Mouse (Mus musculus) testis, postnatal 10 days (tissue): ENCODE data around the gene Mrap.

Experiments used
- DNase-seq: peaks from one replicate; pipeline ENCODE4 v3.0.0; 2021; ENCODE audit warnings: low spot score

The Mrap gene

GRCm38 (mm10) chr16:90753386-90753941 is 15.5 kb downstream of the Mrap start:
- DNase-seq: no peak

GRCm38 (mm10) chr16:90759335-90759734 is 21.3 kb downstream of the Mrap start:
- no peak for DNase-seq

DNA sequence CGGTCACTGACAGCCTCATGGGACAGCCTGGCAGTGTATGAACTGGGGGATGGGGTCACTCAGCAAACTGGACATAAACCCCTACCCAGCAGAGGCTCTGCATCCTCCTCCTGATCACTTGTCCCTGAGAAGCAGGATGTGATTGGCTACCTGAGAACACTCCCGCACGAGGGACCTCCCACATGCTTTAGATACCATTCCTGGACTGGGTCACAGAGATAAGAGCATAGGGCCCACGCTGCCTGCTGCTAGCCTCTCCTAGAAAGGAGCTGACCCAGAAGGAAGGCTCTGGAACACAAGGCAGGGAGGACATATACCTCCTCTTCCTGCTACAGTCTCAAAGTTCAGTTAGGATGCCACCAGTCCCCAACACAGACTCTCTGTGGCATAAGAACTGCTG is 22.5 kb downstream of the Mrap start:
- DNase-seq: no peak

DNA sequence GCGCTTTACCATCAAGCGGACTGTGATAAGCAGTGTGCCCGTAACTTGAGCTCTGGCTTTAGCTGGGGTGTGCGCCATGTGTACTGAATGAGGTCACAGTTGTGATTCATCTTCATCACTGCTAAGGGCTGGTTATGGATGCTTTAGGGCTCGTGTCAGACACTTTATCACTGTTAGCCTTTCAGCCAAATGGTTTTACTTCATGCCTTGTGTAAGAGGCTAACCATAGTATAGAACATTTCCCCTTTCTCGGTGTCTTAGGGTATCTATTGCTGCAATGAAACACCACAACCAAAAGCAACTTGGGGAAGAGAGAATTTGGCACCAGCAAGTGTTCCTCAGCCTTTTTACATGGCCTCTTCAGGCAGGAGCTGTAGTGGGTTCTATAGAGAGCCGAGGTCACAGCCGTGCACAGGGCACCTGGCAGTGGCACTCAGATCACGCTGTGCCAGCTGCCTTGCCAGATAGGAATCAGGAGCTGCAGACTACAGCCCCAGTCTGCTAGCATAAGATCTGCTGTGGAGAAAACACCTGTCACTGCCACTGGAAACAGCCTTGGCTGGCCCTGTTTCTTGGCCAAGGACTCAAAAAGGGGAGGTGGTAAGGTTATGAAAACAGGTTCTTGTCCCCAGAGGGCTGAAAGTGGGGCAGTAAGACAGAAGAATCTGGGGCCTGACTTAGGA is 27.3 kb downstream of the Mrap start:
- no peak for DNase-seq

DNA sequence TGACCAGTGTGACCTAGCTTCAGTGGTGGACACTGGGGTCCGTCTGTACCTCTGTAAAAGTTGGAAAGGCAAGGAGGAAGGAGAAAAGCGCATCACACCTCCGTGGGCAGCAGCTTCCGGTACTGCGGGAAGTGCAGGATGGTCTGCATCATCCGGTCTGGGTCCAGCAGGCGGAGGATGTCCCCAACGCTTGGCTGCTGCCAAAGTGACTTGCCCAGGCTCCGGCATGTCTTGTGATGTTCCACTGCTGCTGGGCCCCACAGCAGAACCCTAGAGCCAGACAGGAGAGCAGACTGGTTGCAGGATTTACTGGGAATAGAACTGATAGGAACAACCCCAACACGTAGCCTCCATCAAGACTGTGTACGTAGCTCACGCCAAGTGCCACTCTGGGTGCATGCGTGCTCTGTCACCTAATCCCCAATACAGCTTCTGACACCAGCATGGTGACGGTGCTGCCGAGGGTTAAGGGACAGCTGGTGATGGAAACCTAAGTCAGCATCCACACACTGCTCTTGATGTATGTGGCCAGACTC is 29.0 kb downstream of the Mrap start:
- DNase-seq: no peak

DNA sequence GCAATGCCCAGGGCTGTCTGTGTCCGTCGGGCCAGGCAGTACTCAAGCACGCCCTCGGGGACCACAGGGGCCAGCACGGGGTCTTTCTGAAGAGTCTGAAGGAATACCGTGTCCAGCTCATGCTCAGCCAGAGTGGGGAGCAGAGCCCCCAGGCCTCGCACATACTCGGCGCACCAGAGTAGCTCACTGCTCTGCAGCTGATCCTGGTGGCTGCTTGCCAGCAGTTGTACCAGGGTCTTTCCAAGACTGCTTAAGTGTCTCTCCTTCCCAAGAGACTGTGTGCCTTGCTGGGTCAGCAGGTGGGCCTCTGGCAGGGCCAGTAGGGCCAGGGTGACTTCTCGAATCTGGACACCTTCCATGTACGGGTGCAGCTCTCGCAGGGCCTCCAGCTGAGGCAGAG is 36.2 kb downstream of the Mrap start:
- DNase-seq: no peak

- DNase-seq: no peak
Observed at GRCm38 (mm10) chr16:90774646-90775045, 36.6 kb downstream of the Mrap start.

- DNase-seq: no peak
Observed at GRCm38 (mm10) chr16:90775946-90776520, 38.0 kb downstream of the Mrap start.

- DNase-seq: no peak
Observed at GRCm38 (mm10) chr16:90779783-90780182, 41.8 kb downstream of the Mrap start.

GRCm38 (mm10) chr16:90783302-90783701 is 45.3 kb downstream of the Mrap start:
- no peak for DNase-seq

DNA sequence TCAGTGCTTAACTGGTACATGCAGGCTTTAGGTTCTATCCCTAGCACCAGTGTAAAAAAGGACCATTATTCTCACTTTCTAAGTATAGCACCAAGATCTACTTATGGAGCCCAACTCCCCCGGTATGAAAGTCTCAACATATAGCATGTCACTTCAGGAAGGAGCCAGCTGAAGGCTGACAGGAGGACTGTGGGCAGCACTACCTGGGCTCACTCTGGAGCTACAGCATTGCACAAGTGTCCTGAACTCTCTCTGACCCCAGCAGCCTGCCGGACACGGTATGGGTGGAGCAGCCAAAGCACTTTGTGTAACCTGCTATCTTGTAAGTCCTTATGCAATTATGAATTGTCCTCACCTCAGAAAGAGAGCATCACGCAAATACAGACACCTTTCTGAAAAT is 47.2 kb downstream of the Mrap start:
- no peak for DNase-seq

DNA sequence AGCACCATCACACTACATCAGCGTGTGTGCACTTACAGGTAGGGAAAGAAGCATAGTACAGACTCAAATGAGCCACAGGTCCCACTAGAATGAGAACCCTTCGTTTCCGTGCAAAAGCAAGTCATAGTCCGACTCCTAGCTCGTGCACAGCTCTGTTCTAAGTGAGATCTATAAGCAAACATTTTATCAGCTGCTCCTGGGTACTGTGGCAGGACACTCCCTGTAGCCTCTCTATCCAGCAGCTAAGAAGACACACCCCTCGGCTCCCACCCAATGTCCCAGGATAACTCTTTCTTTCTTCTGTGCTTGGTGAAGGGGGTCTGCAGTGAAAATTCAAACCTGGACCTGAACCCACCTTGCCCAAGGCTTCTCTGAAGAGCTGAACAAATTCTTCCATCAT is 50.6 kb downstream of the Mrap start:
- no peak for DNase-seq

GRCm38 (mm10) chr16:90790946-90791345 is 52.9 kb downstream of the Mrap start:
- no peak for DNase-seq

DNA sequence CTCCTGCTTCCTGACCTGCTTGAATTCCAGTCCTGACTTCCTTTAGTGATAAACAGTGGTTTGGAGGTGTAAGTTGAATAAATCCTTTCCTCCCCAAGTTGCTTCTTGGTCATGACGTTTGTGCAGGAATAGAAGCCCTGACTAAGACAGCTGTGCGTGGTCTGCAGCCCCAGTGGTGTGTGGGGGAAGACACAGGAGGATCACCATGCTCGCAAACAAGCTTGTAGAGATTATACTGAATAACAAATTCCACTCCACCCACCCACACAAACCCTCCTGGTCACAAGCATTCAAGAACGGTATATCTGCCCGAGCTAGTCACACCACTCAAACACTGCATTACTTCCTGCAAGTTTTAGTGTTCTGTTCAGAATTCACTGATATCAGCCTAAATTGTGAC is 54.1 kb downstream of the Mrap start:
- DNase-seq: no peak

DNA sequence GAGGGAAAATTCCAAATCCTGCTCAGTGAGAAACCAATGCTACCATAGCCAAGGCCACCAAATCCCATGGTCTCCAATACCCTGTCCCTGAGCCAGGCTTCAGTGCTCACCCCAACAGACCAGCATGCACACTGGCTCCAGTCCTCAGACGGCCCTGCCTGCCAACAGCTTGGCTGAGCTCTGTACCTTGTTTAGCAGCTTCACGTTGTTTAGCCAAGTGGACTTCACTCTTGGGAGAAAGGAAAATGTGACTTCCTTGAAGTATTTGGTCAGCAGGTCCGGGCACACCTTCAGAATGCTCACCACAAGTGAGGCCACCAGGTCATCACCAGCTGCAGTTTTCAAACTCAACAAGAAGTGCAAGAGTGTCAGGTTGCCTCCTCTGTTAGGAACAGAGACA is 54.5 kb downstream of the Mrap start:
- no peak for DNase-seq

GRCm38 (mm10) chr16:90794708-90795107 is 56.7 kb downstream of the Mrap start:
- no peak for DNase-seq

GRCm38 (mm10) chr16:90798446-90798845 is 60.4 kb downstream of the Mrap start:
- no peak for DNase-seq

- no peak for DNase-seq
Observed at GRCm38 (mm10) chr16:90798848-90799247, 60.8 kb downstream of the Mrap start.
